Mouse (Mus musculus) MEL (cell line): ENCODE results near the gene Nob1. TPM values are rescaled to one million over a fixed set of nuclear protein-coding genes. Genes with fewer than 3 reads are reported as not detected.

Experiments
- DNase-seq: peaks from one replicate; pipeline ENCODE4 v3.0.0; 2011; ENCODE audit warnings: low read depth, low spot score
- H3K27ac ChIP-seq: 2 replicates; pipeline ENCODE4 v1.5.1; 2012; ENCODE audit warnings: low read depth, mild to moderate bottlenecking, control low read depth, low read length, moderate library complexity; ENCODE audit not compliant: control insufficient read depth
- H3K27me3 ChIP-seq, 2 experiments: fragments of 150-350 bp in 1 of 2; sonication (generic) in 1 of 2; 2 replicates each; pipeline ENCODE4 v1.6.1; 2012; ENCODE audit warnings: low read length in 2 of 2, mild to moderate bottlenecking in 2 of 2, improper control_type of control experiment in 1 of 2, moderate library complexity in 1 of 2; ENCODE audit not compliant: insufficient read depth in 2 of 2, control insufficient read depth in 1 of 2
- H3K36me3 ChIP-seq, 2 experiments: 2 replicates each; pipeline ENCODE4 v1.6.1; 2012 to 2014; ENCODE audit warnings: low read length in 2 of 2, improper control_type of control experiment in 1 of 2, inconsistent platforms in 1 of 2, mild to moderate bottlenecking in 1 of 2; ENCODE audit not compliant: insufficient read depth in 2 of 2, control insufficient read depth in 1 of 2
- H3K4me1 ChIP-seq, 2 experiments: fragments of 150-350 bp in 1 of 2; sonication (generic) in 1 of 2; 2 replicates each; pipeline ENCODE4 v1.6.1; 2012; ENCODE audit warnings: low read length in 2 of 2, improper control_type of control experiment in 1 of 2, mild to moderate bottlenecking in 1 of 2; ENCODE audit not compliant: insufficient read depth in 2 of 2, control insufficient read depth in 1 of 2
- H3K4me3 ChIP-seq, 2 experiments: fragments of 150-350 bp in 1 of 2; sonication (generic) in 1 of 2; 2 replicates each; pipeline ENCODE4 v1.5.1; 2012; ENCODE audit warnings: low read depth in 2 of 2, low read length in 2 of 2, mild to moderate bottlenecking in 2 of 2, moderate library complexity in 2 of 2, control low read depth in 1 of 2, improper control_type of control experiment in 1 of 2; ENCODE audit not compliant: control insufficient read depth in 1 of 2, insufficient read depth in 1 of 2
- H3K79me2 ChIP-seq: 2 replicates; pipeline ENCODE4 v1.6.1; 2012; ENCODE audit warnings: mild to moderate bottlenecking, low read length, moderate library complexity; ENCODE audit not compliant: control insufficient read depth, poor library complexity, insufficient read depth
- H3K9ac ChIP-seq: 2 replicates; pipeline ENCODE4 v1.6.1; 2012; ENCODE audit warnings: low read depth, mild to moderate bottlenecking, control low read depth, low read length, moderate library complexity; ENCODE audit not compliant: control insufficient read depth, poor library complexity, severe bottlenecking
- H3K9me3 ChIP-seq: fragments of 150-350 bp; sonication (generic); replicated peaks from 2 replicates; pipeline ENCODE4 v1.6.1; 2012; ENCODE audit warnings: mild to moderate bottlenecking, low read length, improper control_type of control experiment, moderate library complexity; ENCODE audit not compliant: insufficient read depth
- BHLHE40 ChIP-seq: IDR thresholded peaks from 2 replicates; pipeline ENCODE4 v1.6.1; 2012; ENCODE audit warnings: low read depth, mild to moderate bottlenecking, inconsistent platforms, low read length, improper control_type of control experiment, borderline replicate concordance
- CHD1 ChIP-seq: IDR thresholded peaks from 2 replicates; pipeline ENCODE4 v1.6.1; 2012; ENCODE audit warnings: low read depth, mild to moderate bottlenecking, inconsistent platforms, low read length, improper control_type of control experiment
- CTCF ChIP-seq, 3 experiments: IDR thresholded peaks in 2 of 3; conservative IDR thresholded peaks in 1 of 3; 2 replicates each; pipeline ENCODE4 v1.5.1; 2011 to 2012; ENCODE audit warnings: low read length in 3 of 3, low read depth in 2 of 3, mild to moderate bottlenecking in 2 of 3, improper control_type of control experiment in 1 of 3, inconsistent platforms in 1 of 3, mixed read lengths in 1 of 3, moderate library complexity in 1 of 3; ENCODE audit not compliant: control insufficient read depth in 1 of 3, insufficient read depth in 1 of 3, poor library complexity in 1 of 3, severe bottlenecking in 1 of 3
- E2F4 ChIP-seq: IDR thresholded peaks from 2 replicates; pipeline ENCODE4 v1.6.1; 2011; ENCODE audit warnings: low read depth, low read length, improper control_type of control experiment, borderline replicate concordance
- ELF1 ChIP-seq: IDR thresholded peaks from 2 replicates; pipeline ENCODE4 v1.6.1; 2014; ENCODE audit warnings: low read depth, mild to moderate bottlenecking, inconsistent platforms, low read length, improper control_type of control experiment, moderate library complexity
- ETS1 ChIP-seq: IDR thresholded peaks from 2 replicates; pipeline ENCODE4 v1.6.1; 2012; ENCODE audit warnings: low read depth, mild to moderate bottlenecking, inconsistent platforms, low read length, improper control_type of control experiment, moderate library complexity
- GATA1 ChIP-seq: IDR thresholded peaks from 2 replicates; pipeline ENCODE4 v1.6.1; 2011; ENCODE audit warnings: low read depth, low read length, improper control_type of control experiment
- HCFC1 ChIP-seq: IDR thresholded peaks from 2 replicates; pipeline ENCODE4 v1.6.1; 2012; ENCODE audit warnings: low read depth, mild to moderate bottlenecking, inconsistent platforms, low read length, improper control_type of control experiment, moderate library complexity
- KAT2A ChIP-seq: conservative IDR thresholded peaks from 2 replicates; pipeline ENCODE4 v1.6.1; 2012; ENCODE audit warnings: low read depth, low read length, improper control_type of control experiment, inconsistent platforms
- MAFK ChIP-seq: IDR thresholded peaks from 2 replicates; pipeline ENCODE4 v1.6.1; 2011; ENCODE audit warnings: low read depth, mild to moderate bottlenecking, low read length, improper control_type of control experiment, borderline replicate concordance
- MAZ ChIP-seq: IDR thresholded peaks from 2 replicates; pipeline ENCODE4 v1.6.1; 2012; ENCODE audit warnings: low read depth, mild to moderate bottlenecking, inconsistent platforms, low read length, improper control_type of control experiment
- NELFE ChIP-seq: IDR thresholded peaks from 2 replicates; pipeline ENCODE4 v1.6.1; 2011; ENCODE audit warnings: low read depth, low read length, improper control_type of control experiment
- NRF1 ChIP-seq: IDR thresholded peaks from 2 replicates; pipeline ENCODE4 v1.6.1; 2014; ENCODE audit warnings: low read depth, mild to moderate bottlenecking, inconsistent platforms, low read length, improper control_type of control experiment, moderate library complexity; ENCODE audit not compliant: poor library complexity, insufficient read depth, severe bottlenecking
- POLR2AphosphoS5 ChIP-seq: IDR thresholded peaks from 2 replicates; pipeline ENCODE4 v1.6.1; 2012; ENCODE audit warnings: low read depth, borderline replicate concordance, mild to moderate bottlenecking, inconsistent platforms, low read length, moderate library complexity, mixed read lengths
- RAD21 ChIP-seq: IDR thresholded peaks from 2 replicates; pipeline ENCODE4 v1.6.1; 2011; ENCODE audit warnings: mild to moderate bottlenecking, low read depth, low read length, improper control_type of control experiment
- RCOR1 ChIP-seq: IDR thresholded peaks from 2 replicates; pipeline ENCODE4 v1.6.1; 2012; ENCODE audit warnings: low read depth, mild to moderate bottlenecking, inconsistent platforms, low read length, improper control_type of control experiment
- TAL1 ChIP-seq: IDR thresholded peaks from 2 replicates; pipeline ENCODE4 v1.6.1; 2012; ENCODE audit warnings: mild to moderate bottlenecking, inconsistent platforms, low read length, moderate library complexity, mixed read lengths
- TBP ChIP-seq: IDR thresholded peaks from 2 replicates; pipeline ENCODE4 v1.8.0; 2011; ENCODE audit warnings: low read depth, low read length, improper control_type of control experiment
- TCF12 ChIP-seq: IDR thresholded peaks from 2 replicates; pipeline ENCODE4 v1.6.1; 2014; ENCODE audit warnings: low read depth, mild to moderate bottlenecking, inconsistent platforms, low read length, improper control_type of control experiment, moderate library complexity
- UBTF ChIP-seq: IDR thresholded peaks from 2 replicates; pipeline ENCODE4 v1.6.1; 2012; ENCODE audit warnings: low read depth, mild to moderate bottlenecking, inconsistent platforms, low read length, improper control_type of control experiment, moderate library complexity, borderline replicate concordance; ENCODE audit not compliant: insufficient read depth
- USF1 ChIP-seq: IDR thresholded peaks from 2 replicates; pipeline ENCODE4 v1.6.1; 2014; ENCODE audit warnings: low read depth, mild to moderate bottlenecking, inconsistent platforms, low read length, improper control_type of control experiment, moderate library complexity
- ZKSCAN1 ChIP-seq: IDR thresholded peaks from 2 replicates; pipeline ENCODE4 v1.6.1; 2012; ENCODE audit warnings: low read depth, mild to moderate bottlenecking, inconsistent platforms, low read length, improper control_type of control experiment, moderate library complexity
- ZNF384 ChIP-seq: IDR thresholded peaks from 2 replicates; pipeline ENCODE4 v1.6.1; 2012; ENCODE audit warnings: low read depth, mild to moderate bottlenecking, inconsistent platforms, low read length, improper control_type of control experiment
- polyA plus RNA-seq, 2 experiments: library from polyadenylated mRNA; stranded (reverse) in 1 of 2; unstranded in 1 of 2; fragments of >175 nt in 1 of 2; fragments of >200 nt in 1 of 2; gene quantifications; 2 replicates each; pipeline versions ENCODE4 v1.2.1 to v1.2.4; 2012; ENCODE audit warnings: low replicate concordance in 2 of 2, low read depth in 1 of 2; ENCODE audit not compliant: insufficient read length in 2 of 2, insufficient read depth in 1 of 2, missing spikeins in 1 of 2
- total RNA-seq: library from RNA; depleted of rRNA; stranded (reverse); fragments of 300-350 nt; gene quantifications from 2 replicates; pipeline ENCODE4 v1.2.3, GENCODE M21; 2012

Nob1 gene
- total and polyA plus RNA-seq, 3 experiments, result 125 to 200 (median 144) TPM

DNA sequence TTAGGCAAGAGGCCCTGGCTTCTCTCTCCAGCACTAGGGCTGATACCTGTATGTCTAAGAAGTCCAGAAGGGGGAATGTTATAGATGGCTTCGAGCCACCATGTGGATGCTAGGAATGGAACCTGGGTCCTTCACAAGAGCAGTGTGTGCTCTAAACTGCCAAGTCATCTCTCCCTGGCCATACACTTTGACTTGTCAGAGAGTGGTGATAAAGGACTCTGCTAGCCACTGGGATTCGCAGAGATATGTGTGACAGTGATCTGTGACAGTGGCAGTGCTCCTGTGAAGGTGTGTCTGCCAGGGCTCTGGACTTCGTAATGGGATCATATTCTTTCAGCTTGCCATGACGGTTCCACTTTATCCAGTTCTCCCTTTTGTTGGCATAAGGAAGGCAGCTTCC lies 48.5 kb upstream of the Nob1 start:
- Histone ChIP-seq H3K9me3 (no peaks in the 10 kb centered on the region), H3K36me3 (peaks cover 0 to 2% of the 10 kb centered on the region in 2 experiments; a peak in 2 of 4 replicates), H3K4me3 (no peak overlapping the region), H3K27me3 (no peaks in the 10 kb centered on the region), H3K4me1 (no peaks in the 10 kb centered on the region), H3K27ac (no peak overlapping the region), H3K79me2 (no peaks in the 10 kb centered on the region), H3K9ac (no peak overlapping the region)
- TF ChIP-seq ZKSCAN1, result no peak
- TF ChIP-seq ELF1, result no peak
- no peak for TF ChIP-seq GATA1
- no peak for TF ChIP-seq BHLHE40
- TF ChIP-seq KAT2A, result no peak
- no peak for TF ChIP-seq USF1
- no peak for TF ChIP-seq NELFE
- no peak for TF ChIP-seq MAFK
- no peak for TF ChIP-seq CTCF (IDR thresholded peaks at IDR 0.05 in 2 of 3, conservative IDR thresholded peaks at IDR 0.05 in 1 of 3; ENCODE audit: control insufficient read depth in 1 of 3, insufficient read depth in 1 of 3, low read depth in 2 of 3, low read length in 3 of 3, poor library complexity in 1 of 3, severe bottlenecking in 1 of 3)
- DNase-seq, result no peak

DNA sequence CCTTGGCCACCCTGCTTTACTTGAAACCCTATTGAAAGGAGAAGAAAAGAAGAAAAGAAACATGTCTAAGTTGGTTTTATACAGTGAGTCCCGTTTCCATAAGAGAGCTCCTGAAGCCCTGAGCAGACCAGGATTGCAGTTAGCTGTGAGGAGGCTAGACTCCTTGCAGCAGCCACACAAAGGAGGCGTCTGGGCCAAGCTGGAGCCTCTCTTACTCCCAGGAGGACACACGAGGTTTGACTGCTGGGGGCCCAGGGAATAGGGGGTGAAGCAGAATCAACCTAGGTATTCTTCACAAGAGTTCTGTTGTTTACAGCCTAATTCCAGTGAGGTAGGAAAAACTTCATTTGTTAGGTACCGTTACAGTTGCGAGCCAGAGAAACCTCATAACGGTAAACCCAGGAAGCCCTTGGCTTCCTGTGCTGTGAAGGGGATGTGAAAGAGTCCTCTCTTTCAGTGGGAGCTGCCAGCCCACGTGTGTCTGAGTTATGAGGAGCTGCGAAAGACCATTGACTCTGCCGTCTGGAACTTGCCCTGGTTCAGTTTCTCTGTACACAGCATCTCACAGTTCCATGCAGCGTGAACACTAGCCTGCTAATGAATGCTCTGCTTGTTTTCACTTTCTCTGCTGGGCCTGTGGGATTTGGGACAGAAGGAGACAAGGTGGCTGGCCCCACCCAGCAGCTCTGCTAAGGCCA lies 47.7 kb upstream of the Nob1 start:
- no peak for DNase-seq
- H3K36me3 ChIP-seq, result no peaks in the 10 kb centered on the region; a peak in 1 of 4 replicates
- H3K4me3 ChIP-seq, result no peak overlapping the region
- no peak for TF ChIP-seq TBP
- no peak for TF ChIP-seq MAZ
- TF ChIP-seq HCFC1, result no peak
- TF ChIP-seq ETS1, result no peak
- TF ChIP-seq RCOR1, result no peak
- TF ChIP-seq POLR2AphosphoS5, result no peak
- TF ChIP-seq ELF1, result no peak
- TF ChIP-seq NRF1, result no peak
- TF ChIP-seq TAL1, result no peak
- TF ChIP-seq TCF12, result no peak
- no peak for TF ChIP-seq ZKSCAN1
- no peak for TF ChIP-seq CHD1
- no peak for TF ChIP-seq MAFK
- TF ChIP-seq RAD21, result no peak
- no peak for TF ChIP-seq ZNF384
- no peak for TF ChIP-seq E2F4
- no peak for TF ChIP-seq UBTF
- TF ChIP-seq, all 39 proteins: peak for 0
- H3K27me3 ChIP-seq, result no peaks in the 10 kb centered on the region
- H3K79me2 ChIP-seq, result no peaks in the 10 kb centered on the region
- H3K27ac ChIP-seq, result no peak overlapping the region
- no peaks in the 10 kb centered on the region for H3K4me1 ChIP-seq
- H3K9ac ChIP-seq, result no peak overlapping the region
- H3K9me3 ChIP-seq, result no peaks in the 10 kb centered on the region
